Mouse (Mus musculus): Measurements from ENCODE around the gene Gm2381. TPM values are rescaled to one million over a fixed set of nuclear protein-coding genes. Genes with fewer than 3 reads are reported as not detected.
"Not testable (repeated sequence)": the region's sequence is repeated elsewhere in the genome, so short reads cannot be mapped to it uniquely, and the experiment has no call there.

The Gm2381 gene
- polyA plus RNA-seq (2015; fragmentation: Nextera tagmentation; extraction: Ambion mirVana), result not detected in 2 replicates

DNA sequence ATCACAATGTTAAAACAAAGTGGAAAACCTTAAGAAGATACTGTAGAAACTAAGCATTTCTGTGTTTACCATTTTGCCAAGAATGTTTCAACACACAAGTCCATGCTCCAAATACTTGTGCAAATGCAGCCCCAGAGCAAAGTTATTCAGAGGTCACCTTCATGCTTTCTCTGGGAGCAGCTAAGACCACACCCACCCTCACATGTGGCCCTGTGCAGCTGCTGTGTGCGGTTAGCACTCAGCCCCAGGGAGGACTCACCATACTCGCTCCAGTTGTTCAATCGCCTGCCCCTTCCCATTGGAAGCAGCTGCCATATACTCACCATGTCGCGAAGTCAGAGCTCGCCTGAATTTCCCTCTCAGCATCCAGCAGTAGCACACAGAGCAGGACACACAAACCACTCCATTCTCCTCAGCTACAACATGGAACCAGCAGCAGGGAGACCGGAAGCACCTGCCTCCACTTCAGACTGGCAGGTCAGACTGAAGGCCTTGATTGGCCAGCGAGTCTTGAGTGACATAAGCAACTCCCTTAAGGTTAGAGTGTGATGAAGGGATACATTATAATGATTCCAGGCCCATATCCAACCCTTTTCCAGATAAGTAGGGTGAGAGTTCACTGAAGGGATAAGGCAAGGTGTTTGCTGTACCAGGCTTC, at the start of gene Gm2381:
TSS of gene Gm2381 (minus strand) at position 434 of the 658 bp plus-strand sequence.
- H3K9ac ChIP-seq (ENCODE audit: low read depth, low read length); H3K9me3 ChIP-seq (replicated peaks; ENCODE audit: control insufficient read depth, low read length); ATAC-seq (ENCODE audit: low read depth); H3K4me3 ChIP-seq (ENCODE audit: low read depth, low read length); H3K4me2 ChIP-seq (ENCODE audit: low read depth, low read length); H3K27me3 ChIP-seq (ENCODE audit: control insufficient read depth, insufficient read depth, low read depth, low read length); H3K27ac ChIP-seq (ENCODE audit: low read length); H3K4me1 ChIP-seq (ENCODE audit: control insufficient read depth, low read depth, low read length); H3K36me3 ChIP-seq (ENCODE audit: control insufficient read depth, insufficient read depth): not testable (repeated sequence)
- WGBS (ENCODE audit: insufficient replicate concordance), result 60% methylated on average over 8 of the region's 8 CpGs

DNA sequence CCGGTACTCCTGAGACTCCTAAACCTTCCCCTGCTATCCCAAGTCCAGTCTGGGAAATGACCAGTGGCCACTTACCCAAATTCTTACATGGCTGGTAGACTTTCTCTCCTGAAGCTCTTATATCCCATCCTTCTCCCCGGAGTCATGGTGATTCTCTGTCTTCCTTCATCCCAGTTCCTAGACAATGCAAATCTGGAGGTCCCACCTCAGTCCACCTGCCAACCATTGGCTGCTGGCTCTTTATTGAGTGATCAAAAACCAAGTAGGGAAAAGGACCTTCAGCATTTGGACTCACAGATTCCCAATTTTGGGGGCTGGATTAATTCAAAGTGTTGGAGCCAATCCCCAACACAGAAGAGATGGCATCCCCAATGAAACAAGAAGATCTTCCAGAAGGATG, 31.0 kb upstream of the Gm2381 start:
- WGBS (ENCODE audit: insufficient replicate concordance), result 61% methylated on average over 2 of the region's 2 CpGs

GRCm38 (mm10) chr7:42878090-42878489, 11.1 kb upstream of the Gm2381 start:
- Histone ChIP-seq H3K4me1 (ENCODE audit: control insufficient read depth, low read depth, low read length) (no peaks in the 10 kb centered on the region), H3K36me3 (ENCODE audit: control insufficient read depth, insufficient read depth) (no peaks in the 10 kb centered on the region), H3K4me2 (ENCODE audit: low read depth, low read length) (no peak overlapping the region), H3K9ac (ENCODE audit: low read depth, low read length) (no peak overlapping the region), H3K27ac (ENCODE audit: low read length) (no peak overlapping the region), H3K27me3 (ENCODE audit: control insufficient read depth, insufficient read depth, low read depth, low read length) (no peaks in the 10 kb centered on the region), H3K9me3 (replicated peaks; ENCODE audit: control insufficient read depth, low read length) (no peaks in the 10 kb centered on the region), H3K4me3 (ENCODE audit: low read depth, low read length) (no peak overlapping the region)
- WGBS (ENCODE audit: insufficient replicate concordance), result 30% methylated on average over 23 of the region's 23 CpGs
- ATAC-seq (ENCODE audit: low read depth), result no peak

More for the DNA sequence above, 31.0 kb upstream of the Gm2381 start:
- not testable (repeated sequence) for H3K36me3 ChIP-seq (ENCODE audit: control insufficient read depth, insufficient read depth); H3K4me3 ChIP-seq (ENCODE audit: low read depth, low read length); H3K27me3 ChIP-seq (ENCODE audit: control insufficient read depth, insufficient read depth, low read depth, low read length); ATAC-seq (ENCODE audit: low read depth); H3K4me2 ChIP-seq (ENCODE audit: low read depth, low read length); H3K27ac ChIP-seq (ENCODE audit: low read length); H3K9me3 ChIP-seq (replicated peaks; ENCODE audit: control insufficient read depth, low read length); H3K9ac ChIP-seq (ENCODE audit: low read depth, low read length); H3K4me1 ChIP-seq (ENCODE audit: control insufficient read depth, low read depth, low read length)

- H3K4me1 ChIP-seq (ENCODE audit: control insufficient read depth, low read depth, low read length); H3K4me3 ChIP-seq (ENCODE audit: low read depth, low read length); H3K27me3 ChIP-seq (ENCODE audit: control insufficient read depth, insufficient read depth, low read depth, low read length); H3K36me3 ChIP-seq (ENCODE audit: control insufficient read depth, insufficient read depth); ATAC-seq (ENCODE audit: low read depth); H3K9me3 ChIP-seq (replicated peaks; ENCODE audit: control insufficient read depth, low read length); H3K9ac ChIP-seq (ENCODE audit: low read depth, low read length); H3K4me2 ChIP-seq (ENCODE audit: low read depth, low read length); H3K27ac ChIP-seq (ENCODE audit: low read length): not testable (repeated sequence)
These were observed 28.7 kb downstream of the Gm2381 start for GRCm38 (mm10) chr7:42838366-42838765.

GRCm38 (mm10) chr7:42832221-42832620, 34.8 kb downstream of the Gm2381 start:
- Histone ChIP-seq H3K4me3 (ENCODE audit: low read depth, low read length) (no peak overlapping the region), H3K9ac (ENCODE audit: low read depth, low read length) (no peak overlapping the region), H3K4me2 (ENCODE audit: low read depth, low read length) (no peak overlapping the region), H3K4me1 (ENCODE audit: control insufficient read depth, low read depth, low read length) (no peaks in the 10 kb centered on the region), H3K27me3 (ENCODE audit: control insufficient read depth, insufficient read depth, low read depth, low read length) (no peaks in the 10 kb centered on the region), H3K9me3 (replicated peaks; ENCODE audit: control insufficient read depth, low read length) (no peaks in the 10 kb centered on the region), H3K27ac (ENCODE audit: low read length) (no peak overlapping the region), H3K36me3 (ENCODE audit: control insufficient read depth, insufficient read depth) (no peaks in the 10 kb centered on the region)
- ATAC-seq (ENCODE audit: low read depth), result no peak
- WGBS (ENCODE audit: insufficient replicate concordance), result 51% methylated on average over 3 of the region's 3 CpGs

- WGBS (ENCODE audit: insufficient replicate concordance), result no CpG with 5 or more reads among the region's 1 CpGs
- not testable (repeated sequence) for H3K4me3 ChIP-seq (ENCODE audit: low read depth, low read length); H3K9ac ChIP-seq (ENCODE audit: low read depth, low read length); H3K4me2 ChIP-seq (ENCODE audit: low read depth, low read length); H3K9me3 ChIP-seq (replicated peaks; ENCODE audit: control insufficient read depth, low read length); H3K4me1 ChIP-seq (ENCODE audit: control insufficient read depth, low read depth, low read length); ATAC-seq (ENCODE audit: low read depth); H3K27me3 ChIP-seq (ENCODE audit: control insufficient read depth, insufficient read depth, low read depth, low read length); H3K27ac ChIP-seq (ENCODE audit: low read length); H3K36me3 ChIP-seq (ENCODE audit: control insufficient read depth, insufficient read depth)
These were observed 73.6 kb downstream of the Gm2381 start, which contains the start of gene Vmn2r62 for GRCm38 (mm10) chr7:42793425-42793824. Gene Vmn2r62 (minus strand): TSS chr7:42793525.

Other genes with a start within 250 kb of the Gm2381 start
- 0.59 and 0.71 TPM in 2 replicates for gene Zfp976, start 224.6 kb downstream of the Gm2381 start, polyA plus RNA-seq (2015; fragmentation: Nextera tagmentation; extraction: Ambion mirVana)
- 1.5 and 1.7 TPM in 2 replicates for gene Zfp975, start 174.5 kb downstream of the Gm2381 start, polyA plus RNA-seq (2015; fragmentation: Nextera tagmentation; extraction: Ambion mirVana)
- not detected in 2 replicates for gene Gm17067, start 140.2 kb downstream of the Gm2381 start, polyA plus RNA-seq (2015; fragmentation: Nextera tagmentation; extraction: Ambion mirVana)
- gene Vmn2r62, start 73.7 kb downstream of the Gm2381 start, polyA plus RNA-seq (2015; fragmentation: Nextera tagmentation; extraction: Ambion mirVana), result not detected in 2 replicates
- gene Vmn2r63, start 66.6 kb upstream of the Gm2381 start, polyA plus RNA-seq (2015; fragmentation: Nextera tagmentation; extraction: Ambion mirVana), result not detected in 2 replicates
- not detected in 2 replicates for gene Gm9268, start 151.5 kb upstream of the Gm2381 start, polyA plus RNA-seq (2015; fragmentation: Nextera tagmentation; extraction: Ambion mirVana)
- gene Zfp936, start 247.0 kb upstream of the Gm2381 start, polyA plus RNA-seq (2015; fragmentation: Nextera tagmentation; extraction: Ambion mirVana), result not detected in 2 replicates

Measured in liver, embryonic 16.5 days (tissue).